Mouse (Mus musculus) urinary bladder, adult 2 months (tissue): Measurements from ENCODE around the gene Dst. TPM values are rescaled to one million over a fixed set of nuclear protein-coding genes. Genes with fewer than 3 reads are reported as not detected.
"Not testable (repeated sequence)": the region's sequence is repeated elsewhere in the genome, so short reads cannot be mapped to it uniquely, and the experiment has no call there.

Experiments
- DNase-seq: peaks from one replicate; pipeline ENCODE4 v3.0.0; 2022; ENCODE audit warnings: low spot score
- polyA plus RNA-seq: library from polyadenylated mRNA; depleted of rRNA; stranded (reverse); fragments of >200 nt; gene quantifications from 2 replicates; pipeline ENCODE4 v1.2.3, GENCODE M21; 2012; rRNA removed

Gene Dst
- polyA plus RNA-seq, 1 experiment, result 77.4 TPM

DNA sequence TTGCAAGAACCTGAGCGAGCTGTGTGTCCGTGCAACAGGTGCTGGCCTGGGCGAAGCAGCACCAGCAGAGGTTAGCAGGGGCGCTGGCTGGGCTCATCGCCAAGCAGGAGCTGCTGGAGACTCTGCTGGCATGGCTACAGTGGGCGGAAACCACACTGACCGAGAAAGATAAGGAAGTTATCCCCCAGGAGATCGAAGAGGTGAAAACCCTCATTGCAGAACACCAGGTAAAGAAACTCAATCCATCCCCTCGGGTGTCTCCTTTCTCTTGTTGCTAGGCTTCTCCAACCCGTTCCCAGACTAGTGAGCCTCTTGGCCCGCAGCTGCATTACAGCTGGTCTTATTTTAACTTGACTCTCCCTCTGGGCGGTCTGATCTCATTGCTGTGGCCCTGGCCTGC, 382.3 kb downstream of the Dst start:
- DNase-seq, result no peak

DNA sequence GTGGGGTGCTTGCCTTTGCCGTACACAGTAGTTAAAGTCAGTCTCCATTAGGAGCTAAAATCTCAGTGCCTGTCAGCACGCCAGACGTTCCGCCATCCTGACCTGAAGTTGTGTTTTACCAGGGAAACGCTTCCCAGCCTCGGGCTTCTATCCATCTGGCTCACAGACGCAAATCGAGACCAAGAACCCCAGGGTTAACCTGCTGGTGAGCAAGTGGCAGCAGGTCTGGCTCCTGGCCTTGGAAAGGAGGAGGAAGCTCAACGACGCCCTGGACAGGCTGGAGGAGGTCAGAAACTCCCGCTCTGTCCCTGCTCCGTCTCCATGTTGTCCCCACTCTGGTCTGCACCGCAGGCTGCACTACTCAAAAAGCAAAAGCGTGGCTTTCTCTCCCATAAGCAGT, 385.2 kb downstream of the Dst start:
- DNase-seq, result no peak

DNA sequence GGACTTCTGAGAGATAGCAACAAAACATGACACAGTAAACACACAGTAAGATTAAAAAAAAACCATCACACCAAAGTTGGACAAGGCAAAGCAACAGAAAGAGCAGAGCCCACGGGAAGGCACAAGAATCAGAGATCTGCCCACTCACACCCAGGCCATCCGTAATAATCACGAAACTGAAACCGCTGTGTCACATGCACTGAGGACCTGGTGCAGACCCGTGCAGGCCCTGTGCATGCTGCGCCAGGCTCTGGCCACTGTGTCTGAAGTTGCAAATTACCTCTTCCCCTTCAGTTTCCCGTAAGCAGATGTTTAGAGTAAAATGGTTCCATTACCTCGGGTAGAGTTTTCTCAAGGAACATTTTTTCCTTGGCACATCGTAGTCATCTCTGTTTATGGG, 389.6 kb downstream of the Dst start:
- DNase-seq, result no peak

DNA sequence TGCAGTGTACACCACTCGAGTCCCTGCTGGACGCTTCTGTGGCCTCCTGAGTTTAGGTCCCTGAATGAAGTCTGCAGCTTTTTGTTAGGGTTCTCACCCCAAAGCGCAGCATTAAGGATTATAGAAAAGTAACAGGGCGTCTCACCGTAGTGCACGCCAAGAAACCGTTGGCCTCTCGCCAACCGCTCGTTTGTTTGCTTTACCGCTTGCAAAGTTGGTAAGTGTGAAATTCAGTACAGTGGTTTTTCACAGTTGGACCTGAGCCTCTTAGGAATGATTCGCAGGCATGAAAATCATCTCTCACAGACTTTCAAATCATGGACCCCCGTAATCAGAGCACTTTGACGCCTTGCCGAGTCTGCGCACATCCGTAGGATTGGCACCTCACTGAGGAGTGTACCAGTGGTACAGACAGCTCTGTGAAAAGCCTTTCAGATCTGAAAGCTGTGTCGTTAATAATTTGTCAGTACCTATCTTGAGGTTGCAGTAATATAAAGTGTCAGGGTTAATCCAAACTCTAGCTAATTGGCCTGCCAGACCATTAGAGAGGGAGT, 390.7 kb downstream of the Dst start:
- no peak for DNase-seq

DNA sequence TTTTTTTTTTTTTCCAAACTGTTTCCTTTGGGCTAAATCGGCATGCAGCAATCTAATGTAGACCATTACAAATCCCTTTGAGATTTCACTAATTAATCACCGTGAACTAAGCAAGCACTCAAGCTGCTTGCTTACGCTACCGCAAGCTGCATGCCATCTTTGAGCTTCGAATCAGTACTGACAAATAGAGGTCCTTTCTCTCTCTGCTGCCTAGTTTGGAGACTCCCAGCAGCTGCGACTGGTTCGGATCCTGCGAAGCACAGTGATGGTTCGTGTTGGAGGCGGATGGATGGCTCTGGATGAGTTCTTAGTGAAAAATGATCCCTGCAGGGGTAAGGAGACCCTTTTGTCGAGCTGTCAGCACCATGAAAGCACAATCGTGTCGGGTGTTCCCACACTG, 391.5 kb downstream of the Dst start:
- no peak for DNase-seq

DNA sequence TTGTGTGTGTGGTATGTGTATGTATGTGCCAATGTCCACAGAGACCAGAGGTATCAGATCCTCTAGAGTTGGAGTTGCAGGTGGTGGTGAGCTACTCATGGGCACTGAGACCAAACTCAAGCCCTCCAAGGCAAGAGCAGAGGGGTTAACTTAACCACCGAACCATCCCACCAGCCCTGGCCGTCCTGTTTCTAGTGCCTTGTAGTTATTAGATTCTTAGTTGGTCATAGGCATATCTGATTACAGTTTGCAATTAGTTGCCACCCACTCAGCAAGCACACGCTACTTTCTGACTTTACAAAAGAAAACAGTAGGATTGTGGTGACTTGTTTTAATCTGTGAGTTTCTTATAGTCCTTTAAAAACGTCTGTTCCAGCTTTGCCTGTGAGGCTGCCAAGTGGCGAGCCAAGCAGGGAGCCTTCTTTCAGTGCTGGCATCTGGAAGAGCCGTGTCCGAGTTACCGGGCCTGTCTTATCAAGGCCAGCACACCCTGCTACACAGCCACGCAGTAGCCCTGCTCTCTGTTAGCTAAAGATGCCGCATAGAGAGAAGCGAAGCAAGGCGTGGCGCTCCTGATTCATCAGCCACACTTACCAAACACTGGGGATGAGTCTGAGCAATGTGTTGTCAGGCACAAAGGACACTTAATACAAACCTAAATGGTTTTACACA, 392.4 kb downstream of the Dst start:
- no peak for DNase-seq

DNA sequence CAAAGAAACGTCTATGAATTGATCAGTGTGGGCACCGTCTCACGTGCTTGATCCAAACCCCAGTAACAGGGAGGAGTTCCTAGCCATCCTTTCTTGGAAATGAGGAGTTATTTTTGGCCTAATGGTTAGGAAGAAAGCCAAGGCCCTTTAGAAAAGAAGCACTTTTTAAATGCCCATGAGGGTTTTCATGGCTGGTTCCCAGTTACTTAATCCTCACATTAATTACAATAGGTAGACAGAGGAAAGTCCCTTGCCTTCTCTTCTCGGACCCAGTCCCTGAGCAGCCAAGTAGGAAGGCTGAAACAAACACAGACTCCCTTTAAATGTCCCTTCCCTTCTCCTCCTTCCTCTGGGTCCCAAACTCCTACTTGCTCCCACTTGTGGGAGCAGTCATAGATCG, 396.2 kb downstream of the Dst start:
- no peak for DNase-seq

DNA sequence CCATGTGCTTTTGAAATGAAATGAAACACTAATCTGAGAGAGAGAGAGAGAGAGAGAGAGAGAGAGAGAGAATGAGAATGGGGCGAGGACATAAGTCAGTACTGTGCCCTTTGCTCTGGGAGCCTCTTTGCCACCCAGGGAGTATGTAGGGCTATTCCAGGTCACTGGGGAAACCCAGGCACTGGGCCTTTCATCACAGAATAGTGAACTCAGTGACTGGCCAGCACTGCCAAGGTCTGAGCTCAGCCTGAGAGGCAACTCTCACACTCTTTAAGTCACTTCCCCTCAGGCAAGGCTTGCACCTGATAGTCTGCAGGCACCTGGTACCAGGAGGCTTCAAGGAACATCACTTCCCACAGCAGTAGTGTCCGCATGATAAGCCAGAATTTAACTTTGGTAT, 398.7 kb downstream of the Dst start:
- DNase-seq, result no peak

DNA sequence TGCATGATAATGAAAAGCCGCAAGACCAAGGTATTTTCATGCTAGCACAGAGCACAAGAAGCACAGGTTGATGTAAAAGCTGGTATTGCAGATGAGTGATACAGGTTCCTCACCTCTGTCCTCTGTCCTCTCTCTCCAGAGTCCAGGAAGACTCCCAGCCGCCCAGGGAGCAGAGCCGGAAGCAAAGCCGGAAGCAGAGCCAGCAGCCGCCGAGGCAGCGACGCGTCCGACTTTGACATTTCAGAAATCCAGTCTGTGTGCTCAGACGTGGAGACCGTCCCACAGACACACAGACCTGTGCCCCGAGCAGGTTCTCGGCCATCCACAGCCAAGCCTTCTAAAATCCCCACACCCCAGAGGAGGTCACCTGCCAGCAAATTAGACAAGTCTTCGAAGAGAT, 399.2 kb downstream of the Dst start:
- DNase-seq, result no peak

DNA sequence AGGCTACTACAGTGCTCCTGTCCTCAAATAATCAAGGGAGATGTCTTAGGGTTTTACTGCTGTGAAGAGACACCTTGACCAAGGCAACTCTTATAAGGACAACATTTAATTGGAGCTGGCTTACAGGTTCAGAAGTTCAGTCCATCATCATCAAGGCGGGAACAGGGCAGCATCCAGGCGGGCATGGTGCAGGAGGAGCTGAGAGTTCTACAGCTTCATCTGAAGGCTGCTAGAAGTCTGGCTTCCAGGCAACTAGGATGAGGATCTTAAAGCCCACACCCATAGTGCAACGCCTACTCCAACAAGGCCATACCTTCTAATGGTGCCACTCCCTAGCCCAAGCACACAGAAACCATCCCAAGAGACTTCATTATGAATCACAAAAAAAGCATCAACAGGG, 400.8 kb downstream of the Dst start:
- not testable (repeated sequence) for DNase-seq

DNA sequence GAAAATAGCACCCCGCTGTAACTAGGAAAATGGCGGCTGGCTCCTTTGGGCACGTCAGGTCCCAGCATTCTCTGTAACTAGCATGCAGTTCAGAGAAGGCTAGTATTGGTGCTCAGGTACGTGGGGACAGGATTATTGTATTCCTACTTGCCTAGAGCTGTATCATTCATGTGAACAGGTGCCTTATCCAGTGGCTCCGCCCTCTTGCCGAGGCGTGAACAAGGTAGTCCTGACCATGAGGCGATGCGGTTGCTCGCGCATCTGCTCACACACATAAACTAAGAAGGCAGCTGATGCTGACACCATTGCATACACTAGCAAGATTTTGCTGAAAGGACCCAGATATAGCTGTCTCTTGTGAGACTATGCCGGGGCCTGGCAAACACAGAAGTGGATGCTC, 401.4 kb downstream of the Dst start:
- DNase-seq, result no peak

DNA sequence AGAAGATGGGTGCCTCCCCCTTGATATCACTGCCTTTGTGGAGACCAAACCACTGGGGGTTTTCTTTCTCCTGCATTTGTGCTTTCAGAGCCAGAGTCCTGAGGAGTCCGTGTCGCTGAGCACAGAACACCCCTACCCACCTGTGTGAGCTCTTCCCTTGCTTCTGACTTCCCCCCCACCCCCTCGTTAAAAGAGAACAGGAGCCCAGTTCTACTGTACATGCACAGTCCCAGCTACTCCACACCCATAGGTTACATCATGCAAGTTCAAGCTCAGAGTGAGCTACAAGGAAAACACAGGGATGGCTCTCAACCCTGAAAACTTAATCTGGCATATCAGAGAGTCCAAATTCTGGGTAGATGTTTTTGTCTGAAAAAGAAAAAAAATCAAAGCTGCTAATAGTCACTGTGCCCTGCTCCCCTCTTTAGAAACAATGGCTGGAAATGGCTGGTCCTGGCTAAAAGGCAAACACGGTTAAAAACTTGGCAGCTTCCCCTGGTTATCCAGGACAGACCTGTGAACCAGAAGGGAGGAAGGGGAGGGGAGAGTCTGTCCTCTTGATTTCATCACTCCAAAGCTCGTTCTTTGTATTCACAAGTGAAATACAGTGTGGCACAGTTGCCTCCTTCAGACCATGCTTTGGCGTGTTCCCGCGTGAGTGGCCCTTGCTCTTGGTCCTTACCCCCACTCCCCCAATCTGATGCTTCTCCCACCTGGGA, 402.7 kb downstream of the Dst start:
- DNase-seq, result no peak

DNA sequence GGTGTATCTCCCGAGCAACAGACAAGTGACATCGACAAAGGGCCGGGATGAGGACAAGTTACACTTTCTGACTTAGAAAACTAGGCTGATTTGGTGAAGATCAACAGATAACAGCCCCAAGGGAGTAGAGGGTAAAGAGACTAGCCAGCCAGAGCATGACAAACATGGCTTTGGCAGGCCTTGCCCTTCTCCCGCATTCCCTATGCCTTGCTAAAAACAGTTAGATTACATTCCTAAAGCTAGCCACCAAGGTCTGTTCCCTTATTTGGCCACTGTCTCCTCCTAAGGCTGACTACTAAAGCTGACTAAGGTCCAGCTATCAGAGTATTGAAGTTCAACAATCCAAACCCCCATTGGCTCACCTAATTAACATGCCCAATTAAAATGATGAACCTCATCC, 404.8 kb downstream of the Dst start:
- no peak for DNase-seq

DNA sequence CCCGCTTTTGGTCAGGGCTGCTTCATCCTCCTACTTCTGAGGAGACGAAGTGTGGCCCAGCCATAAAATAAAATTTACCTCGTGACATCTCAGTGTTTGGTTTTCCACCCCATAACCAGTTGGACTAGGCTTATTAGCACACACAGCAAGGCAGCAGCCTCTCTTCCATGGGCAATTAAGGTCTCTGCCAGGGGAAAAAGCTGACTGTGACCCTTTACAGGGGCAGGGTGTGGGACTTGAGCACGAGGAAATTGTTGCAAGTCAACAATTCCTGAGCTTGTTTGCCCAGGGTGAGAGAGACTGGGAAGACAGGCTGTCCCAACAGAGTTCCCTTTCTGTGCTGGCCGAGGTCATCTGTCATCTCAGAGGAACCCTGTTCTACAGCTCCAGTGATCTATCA, 407.4 kb downstream of the Dst start:
- DNase-seq, result no peak

DNA sequence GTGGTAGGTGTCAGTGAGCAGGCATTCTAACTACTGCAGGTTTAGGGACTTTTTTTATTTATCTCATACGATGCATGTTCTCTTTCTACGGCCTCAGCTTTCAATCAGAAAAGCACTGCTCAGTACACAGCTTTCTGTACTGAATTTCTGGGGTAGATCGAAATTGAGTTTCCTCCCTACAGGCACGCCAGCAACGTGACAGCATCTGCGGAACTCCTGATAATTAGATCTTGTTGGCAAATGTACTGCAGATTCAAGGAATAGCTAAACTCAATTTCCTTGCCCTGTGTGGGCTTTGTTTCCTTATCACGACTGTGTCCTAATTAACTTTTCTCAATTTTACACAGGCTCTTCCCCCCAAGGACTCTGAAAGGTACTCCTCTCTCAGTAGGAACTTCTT, 416.2 kb downstream of the Dst start:
- DNase-seq, result no peak

DNA sequence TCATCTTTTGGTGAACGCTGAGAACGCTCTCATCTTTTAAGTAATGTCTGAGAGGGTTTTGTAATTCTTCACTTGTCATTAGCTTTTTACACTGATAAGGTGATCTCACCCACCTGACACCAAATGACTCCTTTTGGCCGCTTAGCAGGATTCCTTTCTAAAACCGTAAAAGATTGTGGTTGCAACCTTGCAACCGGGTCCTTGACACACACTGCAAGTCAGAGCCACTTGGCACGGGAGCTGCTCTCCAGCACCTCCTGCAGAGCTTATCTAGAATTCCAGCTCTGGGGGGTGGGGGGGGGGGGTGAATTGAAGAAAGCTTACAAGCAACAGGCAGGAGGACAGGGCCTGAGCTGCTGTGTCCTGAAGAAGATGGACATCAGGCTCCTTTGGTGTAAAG, 420.6 kb downstream of the Dst start:
- DNase-seq, result no peak

DNA sequence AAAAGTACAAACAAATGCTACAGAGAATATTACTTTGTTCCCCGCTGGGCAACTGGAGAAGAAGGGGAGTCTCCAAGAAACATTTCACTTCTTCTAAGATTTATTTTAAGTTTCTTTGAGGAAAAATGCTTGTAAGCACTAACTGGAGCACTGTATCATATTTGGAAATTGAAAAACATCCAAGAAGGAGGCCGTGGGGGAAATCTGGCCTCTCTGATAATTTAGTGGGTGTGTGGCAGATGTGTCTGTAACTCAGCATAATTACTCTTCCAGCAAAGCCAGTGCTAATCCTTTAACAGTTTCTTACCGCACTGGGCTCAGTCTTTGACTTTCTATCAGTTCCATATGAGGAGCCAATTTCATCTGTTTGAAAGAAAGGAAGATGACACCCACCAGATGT, 423.7 kb downstream of the Dst start:
- no peak for DNase-seq

Other genes starting within 250 kb of the Dst start
- gene Prim2, start 238.4 kb upstream of the Dst start, polyA plus RNA-seq, result 9.0 and 10.8 TPM in 2 replicates
- gene Rab23, start 188.3 kb upstream of the Dst start, polyA plus RNA-seq, result 14.6 and 18.3 TPM in 2 replicates
- 89.9 and 91.2 TPM in 2 replicates for gene Bag2, start 150.4 kb upstream of the Dst start, polyA plus RNA-seq
- gene Zfp451, start 93.6 kb upstream of the Dst start, polyA plus RNA-seq, result 15.8 and 16.8 TPM in 2 replicates
- 2.1 and 2.6 TPM in 2 replicates for gene Bend6, start 409 bp upstream of the Dst start, polyA plus RNA-seq